In genomic region chr3:121552723-121553122, GRCm38 (mm10) we compare ENCODE assay signal across 22 mouse cellular contexts. TPM values are rescaled to one million over a fixed set of nuclear protein-coding genes. Genes with fewer than 3 reads are reported as not detected.
DNase-seq lines count a peak whose midpoint lies in the region; ATAC-seq and TF ChIP-seq lines count a peak whose summit lies in the region.
"Had no signal": no experiment of that assay in that cellular context is flagged by ENCODE, and none has a peak within 500 bp of the region (broad histone marks: within the 10 kb centered on the region; RNA-seq: fewer than 3 reads in every experiment).

No protein-coding gene starts in this region.

- H3K79me3 ChIP-seq in C2C12 (ENCODE audit: low read depth) = no peaks in the 10 kb centered on the region

- DNase-seq in heart, adult 9 months (ENCODE audit: low spot score in 2 of 2) = no peak
- no peak for DNase-seq in limb, embryonic 10.5 days (ENCODE audit: low spot score)
- DNase-seq: cerebellum, adult 8-10 months; cerebellum, postnatal 36 days; embryo, embryonic 11 days; gastrocnemius, adult 2 months; heart, postnatal 10 days; layer of hippocampus, adult 9-11 months; right cerebral cortex, postnatal 14 days; thymus, adult 18-20 months; thymus, postnatal 36 days had no signal

- H3ac ChIP-seq in C2C12 (ENCODE audit: control insufficient read depth, insufficient read length, low read depth) = peak overlapping the region; percentile 6

- H3K4me3 ChIP-seq in heart, embryonic 13.5 days = no peak overlapping the region
- H3K4me3 ChIP-seq in limb, embryonic 12.5 days (replicated peaks) = no peak overlapping the region
- no peak overlapping the region for H3K4me3 ChIP-seq in limb, embryonic 10.5 days
- no peak overlapping the region for H3K4me3 ChIP-seq in C2C12 (ENCODE audit: insufficient read depth, poor library complexity, severe bottlenecking)
- H3K4me3 ChIP-seq in limb, embryonic 13.5 days = no peak overlapping the region
- no peak overlapping the region for H3K4me3 ChIP-seq in neural tube, embryonic 15.5 days (replicated peaks)
- H3K4me3 ChIP-seq in midbrain, embryonic 13.5 days (replicated peaks) = no peak overlapping the region
- H3K4me3 ChIP-seq: gastrocnemius, adult 2 months; left cerebral cortex, adult 2 months; liver, embryonic 12.5 days; midbrain, embryonic 12.5 days had no signal

- H3K9me3 ChIP-seq in heart, embryonic 13.5 days = no peaks in the 10 kb centered on the region
- H3K9me3 ChIP-seq in limb, embryonic 12.5 days = no peaks in the 10 kb centered on the region
- no peaks in the 10 kb centered on the region for H3K9me3 ChIP-seq in limb, embryonic 10.5 days (replicated peaks)
- H3K9me3 ChIP-seq in limb, embryonic 13.5 days = no peaks in the 10 kb centered on the region
- no peaks in the 10 kb centered on the region for H3K9me3 ChIP-seq in neural tube, embryonic 15.5 days (replicated peaks)
- H3K9me3 ChIP-seq in midbrain, embryonic 13.5 days = no peaks in the 10 kb centered on the region
- H3K9me3 ChIP-seq: liver, embryonic 12.5 days; midbrain, embryonic 12.5 days had no signal

- 0 out of 2 replicates have a peak overlapping the region, but pooled peaks have one; percentile 26 for H3K27ac ChIP-seq in heart, embryonic 13.5 days (replicated peaks)
- H3K27ac ChIP-seq in limb, embryonic 12.5 days = 0 out of 2 replicates have a peak overlapping the region, but pooled peaks have one; percentile 45
- no peak overlapping the region for H3K27ac ChIP-seq in limb, embryonic 10.5 days
- H3K27ac ChIP-seq in limb, embryonic 13.5 days = no peak overlapping the region
- H3K27ac ChIP-seq in neural tube, embryonic 15.5 days (replicated peaks) = no peak overlapping the region
- H3K27ac ChIP-seq in midbrain, embryonic 13.5 days = no peak overlapping the region
- H3K27ac ChIP-seq: gastrocnemius, adult 2 months; left cerebral cortex, adult 2 months; liver, embryonic 12.5 days; midbrain, embryonic 12.5 days had no signal

- H3K4me1 ChIP-seq in heart, embryonic 13.5 days = peaks cover 26% of the 10 kb centered on the region
- H3K4me1 ChIP-seq in limb, embryonic 12.5 days (replicated peaks) = peaks cover 6% of the 10 kb centered on the region; the same call in 1 of the 2 replicates
- H3K4me1 ChIP-seq in limb, embryonic 10.5 days = no peaks in the 10 kb centered on the region; the same call in 1 of the 2 replicates
- peaks cover 23% of the 10 kb centered on the region for H3K4me1 ChIP-seq in limb, embryonic 13.5 days
- H3K4me1 ChIP-seq in neural tube, embryonic 15.5 days = peaks cover 6% of the 10 kb centered on the region; the same call in 1 of the 2 replicates
- H3K4me1 ChIP-seq in midbrain, embryonic 13.5 days (replicated peaks) = no peaks in the 10 kb centered on the region
- H3K4me1 ChIP-seq: midbrain, embryonic 12.5 days had no signal

- no peaks in the 10 kb centered on the region for H3K36me3 ChIP-seq in heart, embryonic 13.5 days
- no peaks in the 10 kb centered on the region for H3K36me3 ChIP-seq in limb, embryonic 12.5 days
- H3K36me3 ChIP-seq in limb, embryonic 10.5 days = no peaks in the 10 kb centered on the region
- no peaks in the 10 kb centered on the region for H3K36me3 ChIP-seq in C2C12 (ENCODE audit: control insufficient read depth, insufficient read depth)
- H3K36me3 ChIP-seq in limb, embryonic 13.5 days = no peaks in the 10 kb centered on the region
- H3K36me3 ChIP-seq in neural tube, embryonic 15.5 days = no peaks in the 10 kb centered on the region
- H3K36me3 ChIP-seq in midbrain, embryonic 13.5 days = no peaks in the 10 kb centered on the region
- H3K36me3 ChIP-seq: liver, embryonic 12.5 days; midbrain, embryonic 12.5 days had no signal

- WGBS in heart, embryonic 13.5 days = 60% methylated on average over 11 of the region's 11 CpGs
- WGBS in limb, embryonic 12.5 days = 50% methylated on average over 11 of the region's 11 CpGs
- 68% methylated on average over 11 of the region's 11 CpGs for WGBS in limb, embryonic 10.5 days
- WGBS in limb, embryonic 13.5 days = 37% methylated on average over 11 of the region's 11 CpGs
- WGBS in neural tube, embryonic 15.5 days = 71% methylated on average over 11 of the region's 11 CpGs
- 86% methylated on average over 11 of the region's 11 CpGs for WGBS in midbrain, embryonic 13.5 days

- TF ChIP-seq CTCF in C2C12 (IDR thresholded peaks at IDR 0.05; ENCODE audit: control insufficient read depth, insufficient read depth, insufficient read length) = no peak

- H3K4me2 ChIP-seq in heart, embryonic 13.5 days = 0 out of 2 replicates have a peak overlapping the region, but pooled peaks have one; percentile 16
- H3K4me2 ChIP-seq in limb, embryonic 12.5 days = no peak overlapping the region
- peak overlapping the region; percentile 27 for H3K4me2 ChIP-seq in limb, embryonic 13.5 days (replicated peaks)
- H3K4me2 ChIP-seq in neural tube, embryonic 15.5 days = no peak overlapping the region
- H3K4me2 ChIP-seq in midbrain, embryonic 13.5 days (replicated peaks) = no peak overlapping the region
- H3K4me2 ChIP-seq: liver, embryonic 12.5 days; midbrain, embryonic 12.5 days had no signal

- no peaks in the 10 kb centered on the region for H3K79me2 ChIP-seq in C2C12 (ENCODE audit: control insufficient read depth, insufficient read depth)

- H3K9ac ChIP-seq in heart, embryonic 13.5 days = no peak overlapping the region
- H3K9ac ChIP-seq in limb, embryonic 12.5 days (replicated peaks) = no peak overlapping the region
- no peak overlapping the region for H3K9ac ChIP-seq in limb, embryonic 13.5 days
- H3K9ac ChIP-seq in neural tube, embryonic 15.5 days (replicated peaks) = no peak overlapping the region
- no peak overlapping the region for H3K9ac ChIP-seq in midbrain, embryonic 13.5 days (replicated peaks)
- H3K9ac ChIP-seq: liver, embryonic 12.5 days; midbrain, embryonic 12.5 days had no signal

- no peaks in the 10 kb centered on the region for H3K27me3 ChIP-seq in heart, embryonic 13.5 days (replicated peaks)
- H3K27me3 ChIP-seq in limb, embryonic 12.5 days = no peaks in the 10 kb centered on the region
- H3K27me3 ChIP-seq in limb, embryonic 10.5 days (ENCODE audit: low read depth, poor library complexity, severe bottlenecking) = no peaks in the 10 kb centered on the region
- no peaks in the 10 kb centered on the region for H3K27me3 ChIP-seq in C2C12 (ENCODE audit: control insufficient read depth, insufficient read depth, insufficient read length)
- H3K27me3 ChIP-seq in limb, embryonic 13.5 days = 0 out of 2 replicates have a peak, but pooled peaks cover 9% of the 10 kb centered on the region
- H3K27me3 ChIP-seq in neural tube, embryonic 15.5 days (replicated peaks) = no peaks in the 10 kb centered on the region
- no peaks in the 10 kb centered on the region; the same call in 1 of the 2 replicates for H3K27me3 ChIP-seq in midbrain, embryonic 13.5 days

- ATAC-seq in heart, embryonic 13.5 days (ENCODE audit: extremely low read depth, insufficient number of reproducible peaks, low FRiP score, low TSS enrichment) = no peak
- ATAC-seq in limb, embryonic 12.5 days (ENCODE audit: insufficient number of reproducible peaks, insufficient read depth, low FRiP score, low TSS enrichment, low read depth) = no peak
- no peak for ATAC-seq in limb, embryonic 13.5 days (ENCODE audit: low FRiP score, low read depth)
- no peak for ATAC-seq in neural tube, embryonic 15.5 days (ENCODE audit: low FRiP score)
- no peak for ATAC-seq in midbrain, embryonic 13.5 days
- ATAC-seq: CD4-positive, CD25-positive, alpha-beta regulatory T cell, adult 4 months; forebrain, embryonic 14.5 days; liver, embryonic 12.5 days had no signal

TF ChIP-seq in C2C12, 6 proteins besides CTCF, POLR2A, EP300 and RAD21:
- TF ChIP-seq MAX (IDR thresholded peaks at IDR 0.05) (peak; percentile 8), USF1 (IDR thresholded peaks at IDR 0.05; ENCODE audit: low read depth) (no peak)

RNA-seq across cellular contexts. Expression of gene Slc44a3, which starts 20.5 kb away (rescaled TPM):
- 1.0 and 1.1 TPM in 2 replicates for polyA plus RNA-seq in heart, embryonic 13.5 days (2015; fragmentation: Nextera tagmentation; extraction: Ambion mirVana)
- polyA plus RNA-seq in limb, embryonic 12.5 days (2016; fragmentation: Nextera tagmentation; extraction: Ambion mirVana) = 0.65 and 1.5 TPM in 2 replicates
- polyA plus RNA-seq in limb, embryonic 10.5 days (2016; fragmentation: Nextera tagmentation; extraction: Ambion mirVana) = 0.23 and 0.53 TPM in 2 replicates
- polyA plus RNA-seq in C2C12 (2012; fragmentation: generic; extraction: Trizol) = 0.20 TPM
- 0.92 and 2.0 TPM in 2 replicates for polyA plus RNA-seq in limb, embryonic 13.5 days (2015; fragmentation: Nextera tagmentation; extraction: Ambion mirVana)
- polyA plus RNA-seq in neural tube, embryonic 15.5 days (2015; fragmentation: Nextera tagmentation; extraction: Ambion mirVana) = 1.2 and 2.9 TPM in 2 replicates
- 0.82 and 0.86 TPM in 2 replicates for polyA plus RNA-seq in midbrain, embryonic 13.5 days (2015; fragmentation: Nextera tagmentation; extraction: Ambion mirVana)
- polyA plus RNA-seq: CD4-positive, CD25-positive, alpha-beta regulatory T cell, adult 4 months had no signal

Comparison
In these comparisons a context has a peak if more than half of its experiments do, and no peak if none do; other contexts are left out.
1. H3K27ac ChIP-seq: peak in heart, embryonic 13.5 days (single experiment) and limb, embryonic 12.5 days (single experiment); none in limb, embryonic 10.5 days (single experiment), limb, embryonic 13.5 days (single experiment), neural tube, embryonic 15.5 days (single experiment) and midbrain, embryonic 13.5 days (single experiment).
2. H3K4me2 ChIP-seq: peak in heart, embryonic 13.5 days (single experiment) and limb, embryonic 13.5 days (single experiment); none in limb, embryonic 12.5 days (single experiment), neural tube, embryonic 15.5 days (single experiment) and midbrain, embryonic 13.5 days (single experiment).